Mouse (Mus musculus) kidney, adult 9 months (tissue): ENCODE results near the gene Hpcal1.
A peak's percentile ranks its signal among the peaks of the same experiment; 100 is the strongest.

Source experiments
- DNase-seq: peaks from one replicate; pipeline ENCODE4 v3.0.0; 2022

Hpcal1 gene

DNA sequence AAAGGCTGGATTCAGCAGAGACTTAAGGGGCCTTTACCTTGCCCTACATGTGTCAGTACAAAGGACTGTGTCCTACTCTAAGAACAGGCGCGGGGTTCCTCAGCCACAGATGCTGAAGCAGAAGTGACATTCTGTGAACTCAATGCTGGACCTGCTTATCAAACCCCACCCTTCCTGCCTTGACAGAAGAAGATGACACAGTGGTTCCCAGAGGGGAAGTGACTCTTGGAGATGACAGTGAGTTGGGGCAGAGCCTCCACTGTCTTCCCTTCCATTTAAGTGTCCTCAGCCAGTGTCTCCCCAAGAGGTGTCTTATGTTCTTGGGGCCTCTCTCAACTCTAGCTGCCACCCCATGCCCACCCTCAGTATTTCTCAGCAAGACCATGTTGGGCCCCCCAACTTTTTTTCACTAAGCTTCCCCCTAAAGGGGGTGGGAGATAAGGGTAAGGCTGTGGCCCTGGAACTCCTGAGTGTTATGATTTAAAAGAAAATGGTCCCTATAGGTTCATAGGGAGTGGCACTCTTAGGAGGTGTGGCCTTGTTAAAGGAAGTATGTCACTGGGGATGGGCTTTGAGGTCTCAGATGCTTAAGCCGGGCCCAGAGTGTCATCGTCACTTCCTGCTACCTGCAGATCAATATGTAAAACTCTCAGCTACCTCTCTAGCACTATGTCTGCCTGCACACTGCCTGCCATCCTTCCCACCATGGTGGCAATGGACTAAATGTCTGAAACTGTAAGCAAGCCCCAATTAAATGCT lies 25.2 kb downstream of the Hpcal1 start:
- no peak for DNase-seq

DNA sequence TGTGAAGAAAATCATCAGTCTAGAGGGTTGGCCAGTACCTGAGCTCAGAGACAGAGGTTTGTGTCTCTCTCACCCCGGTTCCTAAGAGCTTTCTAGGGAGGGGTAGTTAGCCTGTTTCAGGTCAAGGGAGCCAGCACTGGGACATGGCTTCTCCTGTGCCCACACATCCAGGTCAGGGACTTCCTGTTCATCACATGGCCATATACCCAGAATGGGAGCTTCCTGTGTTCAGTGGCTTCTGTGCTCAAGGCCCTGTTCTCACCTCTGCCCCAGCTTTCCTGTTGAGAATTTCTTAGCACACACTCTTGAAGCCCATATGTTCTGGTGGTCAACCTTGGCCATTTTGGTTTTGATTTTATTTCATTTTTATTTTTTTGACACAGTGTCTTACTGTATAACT lies 26.6 kb downstream of the Hpcal1 start:
- DNase-seq, result no peak

DNA sequence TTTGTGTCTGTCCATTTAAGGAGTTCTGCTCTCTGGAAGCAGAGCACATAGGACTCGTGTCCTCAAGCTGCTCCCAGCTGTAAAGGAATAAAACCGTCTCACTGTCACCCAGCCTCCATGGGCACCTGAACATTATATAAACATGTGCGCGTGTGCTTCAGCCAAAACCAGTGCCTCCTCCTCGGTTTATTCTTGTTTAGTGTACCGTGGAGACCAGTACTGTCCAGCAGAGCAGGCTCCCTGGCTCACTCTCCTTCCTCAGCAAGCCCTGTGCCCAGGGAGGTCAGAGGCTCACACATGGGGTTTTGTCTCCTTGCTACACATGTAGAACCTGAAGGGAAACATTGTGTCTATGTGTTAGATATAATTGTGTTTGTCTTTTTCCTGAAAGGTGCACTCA lies 27.5 kb downstream of the Hpcal1 start:
- DNase-seq, result peak; percentile 55

GRCm38 (mm10) chr12:17721058-17721457 lies 30.4 kb downstream of the Hpcal1 start:
- DNase-seq, result no peak

GRCm38 (mm10) chr12:17722452-17723181 lies 32.0 kb downstream of the Hpcal1 start:
- no peak for DNase-seq

DNA sequence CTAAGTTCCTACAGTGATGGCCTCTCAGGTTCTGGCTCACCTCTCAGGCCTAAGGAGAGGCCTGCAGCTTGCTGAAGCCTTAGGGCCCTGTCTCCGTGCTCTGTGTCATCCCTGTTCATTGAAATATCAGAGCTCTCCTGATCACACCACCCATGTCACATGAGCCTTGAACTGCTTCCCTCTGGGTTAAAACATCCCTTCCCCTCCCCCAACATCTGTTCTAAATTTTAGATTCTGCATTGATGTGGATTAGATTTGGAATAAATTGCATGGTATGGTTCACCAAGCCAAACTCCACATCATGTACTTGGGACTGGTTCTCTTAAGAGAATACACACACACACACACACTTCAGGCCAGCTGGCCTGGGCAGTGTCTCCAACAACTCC lies 32.5 kb downstream of the Hpcal1 start:
- DNase-seq, result no peak

- no peak for DNase-seq
Observed at GRCm38 (mm10) chr12:17723999-17724398, 33.3 kb downstream of the Hpcal1 start.

- DNase-seq, result no peak
Observed at GRCm38 (mm10) chr12:17724412-17725090, 33.9 kb downstream of the Hpcal1 start.

DNA sequence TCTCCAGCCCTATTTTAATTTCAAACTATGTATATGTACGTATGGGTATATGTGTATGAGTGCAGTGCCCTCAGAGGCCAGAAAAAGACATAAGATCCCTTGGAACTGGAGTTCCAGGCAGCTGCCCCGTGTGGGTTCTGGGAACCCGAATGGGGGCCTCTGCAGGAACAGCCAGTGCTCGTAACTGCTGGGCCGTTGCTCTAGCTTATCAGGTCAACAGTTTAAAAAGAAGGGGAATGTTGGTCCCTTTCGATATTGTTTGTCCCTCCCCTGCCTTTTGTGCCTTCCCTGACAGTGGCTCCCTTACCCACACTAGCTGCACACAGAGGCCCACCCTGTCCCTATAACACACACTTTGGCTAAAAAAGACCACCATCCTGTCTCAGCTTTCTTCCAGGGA lies 34.9 kb downstream of the Hpcal1 start:
- no peak for DNase-seq

GRCm38 (mm10) chr12:17726576-17727320 lies 36.1 kb downstream of the Hpcal1 start:
- no peak for DNase-seq

DNA sequence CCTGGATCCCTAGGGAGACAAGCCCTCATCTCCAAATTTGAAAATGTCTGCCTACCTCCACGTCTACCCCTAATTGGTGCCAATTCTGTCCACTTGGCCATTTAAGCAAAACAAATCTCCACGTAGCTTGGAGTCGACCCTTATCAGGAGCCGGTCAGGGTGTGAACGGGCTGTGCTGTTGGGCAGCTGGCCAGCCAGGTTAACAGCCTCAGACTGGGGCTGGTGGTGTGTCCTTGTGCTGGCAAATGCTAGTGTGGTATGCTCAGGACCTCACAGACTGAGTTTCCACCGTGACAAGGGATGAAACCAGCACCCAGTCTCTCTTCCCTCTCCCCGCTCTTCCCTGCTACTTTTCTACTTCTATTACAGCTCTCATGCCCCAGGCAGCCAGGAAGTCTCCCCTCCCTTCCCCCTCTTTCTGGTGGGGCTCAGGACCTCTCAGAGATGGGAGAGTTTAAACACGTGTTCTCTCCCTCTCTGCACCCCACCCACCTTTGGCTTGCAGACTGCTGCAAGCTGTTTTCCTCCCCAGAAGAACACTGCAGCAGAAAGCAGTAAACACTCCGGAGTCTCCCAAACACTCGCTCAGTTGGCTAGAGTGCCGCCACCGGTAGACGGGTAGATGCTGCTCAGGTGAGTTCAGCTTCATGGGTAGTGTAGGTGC lies 37.2 kb downstream of the Hpcal1 start:
- no peak for DNase-seq

GRCm38 (mm10) chr12:17729211-17729900 lies 38.7 kb downstream of the Hpcal1 start:
- DNase-seq, result peak; percentile 81

DNA sequence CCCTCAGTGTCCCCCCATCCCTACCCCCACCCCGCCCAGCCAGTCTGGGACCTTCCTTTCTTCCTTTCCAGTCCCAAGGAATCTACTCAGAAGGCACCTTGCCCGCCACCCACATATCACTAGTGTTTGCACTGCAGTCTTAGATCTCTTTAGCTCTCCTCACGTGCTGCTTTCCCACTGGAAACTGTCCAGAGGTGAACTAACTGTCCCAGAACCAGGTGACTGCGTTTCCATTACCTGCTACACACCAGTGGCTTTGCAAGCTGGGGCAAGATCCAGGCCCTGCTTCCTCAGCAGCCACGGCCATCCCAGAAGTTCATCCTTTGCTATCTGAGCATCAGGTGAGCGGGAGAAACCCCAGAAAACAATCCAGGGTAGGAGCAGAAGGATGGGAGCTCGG lies 41.4 kb downstream of the Hpcal1 start:
- no peak for DNase-seq

DNA sequence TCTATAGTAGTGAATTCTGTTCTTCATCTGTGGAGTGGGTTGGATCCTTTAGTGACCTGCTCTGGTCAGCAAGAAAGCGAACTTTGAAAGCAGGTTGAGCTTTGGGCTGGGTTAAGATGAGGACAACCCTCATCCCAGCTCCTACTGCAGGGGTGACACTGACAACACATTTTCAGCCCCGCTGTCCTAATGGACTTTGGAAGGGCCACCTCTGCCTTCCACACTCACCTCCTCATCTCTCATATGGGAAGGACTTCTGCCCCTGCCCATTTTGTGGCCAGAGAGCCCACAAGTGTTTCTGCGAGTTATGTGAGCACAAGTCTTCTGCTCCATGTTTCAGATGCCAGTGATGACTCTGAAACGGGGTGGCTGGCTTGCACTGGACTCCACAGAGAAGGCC lies 41.9 kb downstream of the Hpcal1 start:
- DNase-seq, result no peak

- DNase-seq, result no peak
Observed at GRCm38 (mm10) chr12:17733114-17733904, 42.7 kb downstream of the Hpcal1 start.

DNA sequence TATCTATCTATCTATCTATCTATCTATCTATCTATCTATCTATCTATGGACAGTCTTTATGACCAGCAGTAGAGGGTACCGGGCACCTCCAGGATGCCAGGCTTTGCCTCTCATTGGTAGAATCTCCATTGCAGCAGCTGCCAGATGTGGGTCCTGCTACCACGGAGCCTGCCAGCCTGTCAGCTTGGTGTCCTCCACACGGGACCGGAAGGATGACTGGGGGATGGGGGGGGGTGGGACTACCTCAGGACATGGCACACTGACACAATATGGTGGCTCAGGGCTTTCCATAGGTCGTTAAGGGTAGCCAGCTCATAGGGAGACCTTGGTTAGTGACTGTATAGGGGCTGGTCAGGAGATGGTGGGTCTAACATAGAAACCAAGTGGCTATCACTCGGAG lies 45.7 kb downstream of the Hpcal1 start:
- no peak for DNase-seq

GRCm38 (mm10) chr12:17736859-17737577 lies 46.4 kb downstream of the Hpcal1 start:
- no peak for DNase-seq

- DNase-seq, result no peak
Observed at GRCm38 (mm10) chr12:17737808-17738207, 47.2 kb downstream of the Hpcal1 start.

- DNase-seq, result no peak
Observed at GRCm38 (mm10) chr12:17738473-17738872, 47.8 kb downstream of the Hpcal1 start.

GRCm38 (mm10) chr12:17740226-17740625 lies 49.6 kb downstream of the Hpcal1 start:
- DNase-seq, result no peak
